Mouse (Mus musculus) limb, embryonic 11.5 days (tissue): ENCODE results near the gene Trim27. TPM values are rescaled to one million over a fixed set of nuclear protein-coding genes. Genes with fewer than 3 reads are reported as not detected.

Experiments
- ATAC-seq: fragments of 200-750 bp; cut with Nextera tagmentation; 2 replicates; pipeline ENCODE4 v1.8.0; 2017; ENCODE audit warnings: low read depth; ENCODE audit not compliant: insufficient number of reproducible peaks, low FRiP score, low TSS enrichment
- DNase-seq: peaks from one replicate; pipeline ENCODE4 v3.0.0-alpha.2; 2015; ENCODE audit warnings: low spot score
- H3K27ac ChIP-seq: fragments of 300-500 bp; sonication (generic); replicated peaks from 2 replicates; pipeline ENCODE4 v1.5.1; 2014; ENCODE audit warnings: low read depth, mild to moderate bottlenecking, low read length
- H3K27me3 ChIP-seq: fragments of 300-500 bp; sonication (generic); 2 replicates; pipeline ENCODE4 v1.6.1; 2014; ENCODE audit warnings: mild to moderate bottlenecking, low read length, mixed read lengths; ENCODE audit not compliant: control insufficient read depth, insufficient read depth
- H3K36me3 ChIP-seq: fragments of 300-500 bp; sonication (generic); 2 replicates; pipeline ENCODE4 v1.6.1; 2014; ENCODE audit warnings: mild to moderate bottlenecking, low read length, moderate library complexity, mixed read lengths; ENCODE audit not compliant: control insufficient read depth, insufficient read depth
- H3K4me1 ChIP-seq: fragments of 300-500 bp; sonication (generic); 2 replicates; pipeline ENCODE4 v1.6.1; 2014; ENCODE audit warnings: low read length, mixed read lengths; ENCODE audit not compliant: control insufficient read depth, insufficient read depth
- H3K4me2 ChIP-seq: fragments of 300-500 bp; sonication (generic); 2 replicates; pipeline ENCODE4 v1.6.1; 2014; ENCODE audit warnings: low read depth, mild to moderate bottlenecking, moderate library complexity; ENCODE audit not compliant: severe bottlenecking
- H3K4me3 ChIP-seq: fragments of 300-500 bp; sonication (generic); 2 replicates; pipeline ENCODE4 v1.5.1; 2014; ENCODE audit warnings: low read depth, low read length
- H3K9ac ChIP-seq: fragments of 300-500 bp; sonication (generic); 2 replicates; pipeline ENCODE4 v1.6.1; 2014; ENCODE audit warnings: mild to moderate bottlenecking, low read length
- H3K9me3 ChIP-seq: fragments of 300-500 bp; sonication (generic); 2 replicates; pipeline ENCODE4 v1.6.1; 2016; ENCODE audit warnings: low read length; ENCODE audit not compliant: control insufficient read depth
- WGBS: fragments of 180-500 bp; shearing (Covaris S2); extraction: QIAGEN DNeasy Blood & Tissue Kit; methylation state at CpG from one replicate; pipeline ENCODE4 v1.1.7; 2014; 5-methylcytosine and 5-hydroxymethylcytosine counted together
- polyA plus RNA-seq: library from polyadenylated mRNA; unstranded; fragments of >200 nt; fragmentation: Nextera tagmentation; extraction: Ambion mirVana; gene quantifications from 2 replicates; pipeline ENCODE4 v1.2.1, GENCODE M21; 2014

The Trim27 gene
- polyA plus RNA-seq, 1 experiment from 2014 or later: 183 TPM

DNA sequence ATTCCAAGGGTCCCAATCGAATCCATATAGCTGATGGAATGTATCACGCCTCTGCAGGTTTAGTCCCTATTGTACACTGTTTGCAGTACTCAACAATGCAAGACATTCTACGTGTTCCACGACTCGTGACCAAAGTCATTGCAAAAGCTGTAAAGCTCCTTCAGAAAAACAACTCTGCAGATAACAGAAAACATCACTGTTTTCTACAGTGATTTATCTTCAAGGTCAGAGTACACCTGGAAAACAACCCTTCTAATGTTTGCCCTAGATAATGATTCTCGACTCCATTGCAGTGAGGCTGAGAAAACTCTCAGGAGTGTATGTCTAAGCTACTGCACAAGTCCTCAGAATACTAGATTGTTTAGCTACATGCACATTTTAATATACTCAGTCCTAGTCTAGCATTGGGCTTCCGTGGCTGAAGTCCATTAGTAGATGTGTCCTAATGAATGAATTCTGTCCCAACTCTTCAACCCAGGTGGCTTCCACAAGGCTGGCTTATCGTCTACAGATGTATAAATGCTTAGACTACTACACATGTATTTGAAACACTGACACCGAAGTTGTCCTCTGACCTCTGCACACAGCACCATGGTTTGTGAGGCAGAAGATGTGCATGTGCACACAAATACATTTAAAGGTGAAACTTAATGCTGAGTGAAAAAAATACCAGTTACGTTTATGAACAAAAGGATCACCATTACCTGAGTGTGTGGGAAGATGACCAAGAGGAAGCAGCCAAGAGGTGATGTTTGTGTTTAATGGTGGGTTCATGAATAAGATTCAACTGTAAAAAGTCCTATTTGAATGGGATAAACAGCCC, 16.4 kb downstream of the Trim27 start:
- DNase-seq (no peak), ATAC-seq (no peak)
- Histone ChIP-seq H3K27ac (no peak overlapping the region), H3K9me3 (no peaks in the 10 kb centered on the region), H3K4me2 (no peak overlapping the region), H3K36me3 (peaks cover 9% of the 10 kb centered on the region), H3K27me3 (no peaks in the 10 kb centered on the region), H3K4me3 (no peak overlapping the region), H3K4me1 (no peaks in the 10 kb centered on the region), H3K9ac (no peak overlapping the region)
- 87% methylated on average over 10 of the region's 10 CpGs for WGBS

DNA sequence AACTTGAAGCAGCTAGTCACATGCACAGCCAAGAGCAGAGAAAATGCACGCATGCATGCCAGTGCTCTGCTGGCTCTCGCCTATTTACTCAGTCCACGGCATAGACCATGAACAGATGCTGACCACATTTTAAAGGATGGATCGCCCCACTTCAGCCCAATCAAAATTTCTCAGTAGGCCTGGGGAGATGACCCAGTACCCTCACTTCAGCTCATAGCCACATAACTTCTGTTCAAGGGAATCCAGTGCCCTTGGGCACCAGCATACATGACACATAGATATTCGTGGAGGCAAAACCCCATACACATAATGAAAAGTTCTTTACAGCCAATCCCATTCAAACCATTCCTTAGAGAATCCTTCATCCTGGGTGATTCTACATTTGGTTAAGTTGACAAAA, 18.5 kb downstream of the Trim27 start:
- DNase-seq: no peak
- Histone ChIP-seq H3K4me2 (no peak overlapping the region), H3K27ac (no peak overlapping the region), H3K36me3 (no peaks in the 10 kb centered on the region), H3K4me3 (no peak overlapping the region), H3K9ac (no peak overlapping the region), H3K4me1 (no peaks in the 10 kb centered on the region), H3K27me3 (no peaks in the 10 kb centered on the region), H3K9me3 (no peaks in the 10 kb centered on the region)
- WGBS: 79% methylated on average over 5 of the region's 5 CpGs
- no peak for ATAC-seq

DNA sequence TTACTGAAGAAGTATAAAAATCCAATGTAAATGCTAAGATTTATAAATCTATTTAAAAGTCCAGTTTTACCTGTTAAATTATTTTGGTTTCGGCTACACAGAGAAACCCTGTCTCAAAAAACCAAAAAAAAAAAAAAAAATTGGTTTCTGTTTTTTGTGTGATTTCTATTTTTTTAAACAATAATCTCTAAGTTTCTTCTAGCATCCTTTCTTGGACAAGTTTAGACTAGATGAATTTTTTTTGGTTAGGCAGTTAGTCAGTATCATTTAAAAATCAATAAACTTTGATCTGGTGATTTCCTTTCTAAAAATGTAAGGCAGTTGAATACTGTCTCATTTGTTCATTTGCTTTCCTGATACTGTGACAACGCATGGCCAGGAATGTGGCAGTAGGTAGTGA, 19.1 kb downstream of the Trim27 start:
- Histone ChIP-seq H3K27ac (no peak overlapping the region), H3K4me1 (no peaks in the 10 kb centered on the region), H3K4me2 (no peak overlapping the region), H3K9me3 (no peaks in the 10 kb centered on the region), H3K36me3 (no peaks in the 10 kb centered on the region), H3K4me3 (no peak overlapping the region), H3K9ac (no peak overlapping the region), H3K27me3 (no peaks in the 10 kb centered on the region)
- WGBS: 70% methylated on average over 2 of the region's 2 CpGs
- no peak for DNase-seq
- no peak for ATAC-seq

DNA sequence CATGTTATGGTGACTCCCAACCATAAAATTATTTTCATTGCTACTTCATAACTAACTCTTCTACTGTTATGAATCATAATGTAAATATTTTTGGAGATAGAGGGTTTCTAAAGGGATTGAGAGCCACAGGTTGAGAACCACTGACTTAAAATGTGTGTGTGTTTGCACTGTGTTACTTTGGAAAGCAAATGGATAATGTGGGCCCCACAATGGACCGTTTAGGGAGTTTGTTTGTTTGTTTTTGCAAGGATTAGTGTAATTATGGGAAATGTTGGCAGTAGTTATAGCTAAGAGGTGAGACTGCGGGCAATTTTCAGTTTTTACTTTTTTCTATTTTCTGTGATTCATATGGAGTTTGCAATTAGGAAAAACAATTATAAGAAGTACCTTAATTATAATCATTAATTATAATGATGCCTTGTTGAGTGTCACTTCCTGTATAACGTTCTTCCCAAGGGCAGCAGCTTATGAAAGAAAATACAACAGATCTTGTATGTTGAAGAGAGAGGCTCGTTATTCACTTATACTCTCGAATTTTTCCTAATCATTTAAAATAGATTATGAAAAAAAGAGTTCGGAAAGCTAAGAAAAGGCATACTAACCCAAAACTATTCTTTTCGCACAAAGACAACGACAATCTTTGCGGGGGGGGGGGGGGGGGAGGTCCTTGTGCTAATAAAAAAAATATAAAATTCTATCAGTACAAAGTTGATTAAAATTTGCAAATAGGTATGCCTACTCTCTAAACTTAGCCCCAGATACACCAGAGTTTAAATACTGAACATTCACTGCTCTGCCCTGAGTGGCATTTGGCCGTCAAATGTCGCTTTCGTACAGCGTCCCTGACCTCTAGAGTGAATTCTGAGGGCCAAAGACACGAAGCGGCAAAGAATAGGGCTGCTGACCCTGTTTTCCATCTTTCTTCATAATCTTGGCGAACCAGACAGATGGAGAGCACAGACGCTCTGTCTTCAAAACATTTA, 20.1 kb downstream of the Trim27 start:
- Histone ChIP-seq H3K27me3 (no peaks in the 10 kb centered on the region), H3K9ac (peak overlapping the region; percentile 47; the same call in 1 of the 2 replicates), H3K4me3 (peak overlapping the region; percentile 61), H3K9me3 (no peaks in the 10 kb centered on the region), H3K27ac (no peak overlapping the region), H3K4me2 (peak overlapping the region; percentile 41), H3K4me1 (no peaks in the 10 kb centered on the region), H3K36me3 (no peaks in the 10 kb centered on the region)
- ATAC-seq: peak; percentile 67; the same call in 1 of the 2 replicates
- 4% methylated on average over 16 of the region's 17 CpGs for WGBS
- DNase-seq: no peak

DNA sequence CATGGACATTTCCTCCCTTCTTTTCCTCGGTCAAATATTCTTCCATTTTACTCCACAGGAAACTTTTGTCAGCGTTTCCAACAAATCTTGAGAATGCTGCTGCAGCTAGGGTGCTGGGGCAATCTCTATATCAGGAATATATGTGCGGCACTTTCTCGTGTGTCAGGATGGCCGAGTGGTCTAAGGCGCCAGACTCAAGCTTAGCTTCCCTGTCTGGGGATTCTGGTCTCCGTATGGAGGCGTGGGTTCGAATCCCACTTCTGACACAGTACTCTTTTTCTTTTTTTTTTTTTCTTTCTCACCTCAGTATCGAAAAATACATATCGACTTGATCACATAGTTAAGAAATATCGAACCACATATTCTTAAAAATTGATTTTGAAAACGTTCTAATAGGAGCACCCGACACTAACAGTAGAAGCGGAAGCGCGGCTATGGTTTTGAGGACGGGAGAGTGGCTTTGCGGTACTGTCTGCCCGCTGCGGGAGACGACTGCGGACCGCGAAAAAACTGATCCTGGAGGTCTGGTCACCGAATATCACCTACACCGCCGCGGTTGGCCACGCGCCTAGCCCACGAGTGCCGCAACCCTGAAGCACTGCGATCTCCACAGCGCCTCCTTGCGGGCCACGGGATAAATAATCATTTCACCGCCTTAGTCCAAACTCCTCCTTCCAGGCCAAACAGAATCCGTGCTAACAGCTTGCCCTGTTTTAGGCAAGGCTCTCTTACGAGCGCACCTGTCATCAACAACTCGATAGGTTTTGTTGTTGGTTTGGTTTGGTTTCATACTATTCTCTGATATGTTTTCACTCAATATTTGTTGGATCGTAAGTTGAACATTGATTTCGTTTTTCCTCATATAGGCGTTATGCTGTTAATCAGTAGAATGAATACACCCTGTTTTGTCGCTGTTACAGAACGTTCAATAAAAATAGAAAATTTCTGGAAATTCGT, 21.1 kb downstream of the Trim27 start:
- Histone ChIP-seq H3K4me1 (no peaks in the 10 kb centered on the region), H3K36me3 (no peaks in the 10 kb centered on the region), H3K9me3 (no peaks in the 10 kb centered on the region), H3K9ac (peak overlapping the region; percentile 63), H3K4me2 (peak overlapping the region; percentile 41), H3K27ac (no peak overlapping the region), H3K4me3 (peak overlapping the region; percentile 61), H3K27me3 (no peaks in the 10 kb centered on the region)
- 4% methylated on average over 48 of the region's 48 CpGs for WGBS
- DNase-seq: peak; percentile 99
- peak; percentile 95 for ATAC-seq

DNA sequence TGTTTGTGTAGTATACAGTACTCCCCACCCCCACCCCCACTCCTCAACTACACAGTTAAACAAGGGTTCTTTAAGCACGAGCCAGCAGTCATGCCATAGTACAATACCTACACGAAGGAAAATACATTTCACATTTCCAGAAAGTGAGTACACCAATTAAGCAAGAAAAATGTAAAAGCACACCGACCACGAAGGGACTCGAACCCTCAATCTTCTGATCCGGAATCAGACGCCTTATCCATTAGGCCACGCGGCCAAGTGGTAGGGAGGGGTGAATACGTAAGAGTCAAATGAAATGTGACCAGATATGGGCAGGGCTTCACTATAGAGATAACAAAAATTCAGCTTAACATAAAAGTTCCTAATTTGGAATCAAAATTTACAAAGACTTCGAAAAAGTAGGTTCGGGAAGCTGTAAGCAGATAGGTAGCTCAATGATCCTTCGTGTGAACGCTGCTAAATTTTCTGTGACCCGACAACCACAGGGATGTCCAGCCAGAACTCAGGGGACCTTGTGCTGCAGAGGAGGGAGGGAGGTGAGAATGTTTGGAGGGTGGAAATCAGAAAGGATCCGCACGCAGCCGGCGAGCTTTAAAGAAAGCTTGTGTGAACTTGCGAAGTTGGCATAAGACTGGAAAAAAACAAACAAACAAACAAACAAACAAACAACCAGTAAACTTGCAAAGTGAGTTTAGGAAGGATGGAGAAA, 36.2 kb downstream of the Trim27 start:
- Histone ChIP-seq H3K27me3 (no peaks in the 10 kb centered on the region), H3K4me2 (peak overlapping the region; percentile 40), H3K4me1 (no peaks in the 10 kb centered on the region), H3K9ac (no peak overlapping the region), H3K27ac (no peak overlapping the region), H3K4me3 (peak overlapping the region; percentile 22), H3K9me3 (no peaks in the 10 kb centered on the region; the same call in 1 of the 2 replicates), H3K36me3 (no peaks in the 10 kb centered on the region)
- ATAC-seq (peak; percentile 73; the same call in 1 of the 2 replicates), DNase-seq (peak; percentile 90)
- WGBS: 2% methylated on average over 20 of the region's 20 CpGs

DNA sequence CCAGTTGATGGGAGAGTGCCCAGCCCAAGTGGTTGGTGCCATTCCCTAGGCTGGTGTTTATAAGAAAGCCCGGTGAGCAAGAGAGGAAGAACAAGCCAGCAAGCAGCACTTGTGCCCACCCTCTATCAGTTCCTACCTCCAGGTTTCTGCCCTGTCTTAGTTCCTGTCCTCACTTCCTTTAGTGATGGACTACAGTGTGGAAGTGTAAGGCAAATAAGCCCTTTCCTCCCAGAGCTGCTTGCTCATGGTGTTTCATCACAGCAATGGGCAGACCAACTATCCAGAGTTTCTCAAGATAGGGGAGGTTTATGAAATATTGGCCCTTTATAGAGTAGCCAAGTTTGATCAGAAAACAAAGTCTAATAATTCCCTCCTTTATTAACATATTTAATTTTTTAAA, 37.5 kb downstream of the Trim27 start:
- no peaks in the 10 kb centered on the region for H3K4me1 ChIP-seq
- no peak overlapping the region for H3K4me3 ChIP-seq
- ATAC-seq (no peak), DNase-seq (no peak)
- no peak overlapping the region for H3K9ac ChIP-seq
- H3K27ac ChIP-seq: no peak overlapping the region
- no peaks in the 10 kb centered on the region for H3K36me3 ChIP-seq
- no peaks in the 10 kb centered on the region for H3K9me3 ChIP-seq
- WGBS: 40% methylated on average over 1 of the region's 1 CpGs
- no peaks in the 10 kb centered on the region for H3K27me3 ChIP-seq
- no peak overlapping the region for H3K4me2 ChIP-seq
